Mouse (Mus musculus): ENCODE measurements around the gene Slamf9.
A peak's percentile ranks its signal among the peaks of the same experiment; 100 is the strongest.

Slamf9 gene

DNA sequence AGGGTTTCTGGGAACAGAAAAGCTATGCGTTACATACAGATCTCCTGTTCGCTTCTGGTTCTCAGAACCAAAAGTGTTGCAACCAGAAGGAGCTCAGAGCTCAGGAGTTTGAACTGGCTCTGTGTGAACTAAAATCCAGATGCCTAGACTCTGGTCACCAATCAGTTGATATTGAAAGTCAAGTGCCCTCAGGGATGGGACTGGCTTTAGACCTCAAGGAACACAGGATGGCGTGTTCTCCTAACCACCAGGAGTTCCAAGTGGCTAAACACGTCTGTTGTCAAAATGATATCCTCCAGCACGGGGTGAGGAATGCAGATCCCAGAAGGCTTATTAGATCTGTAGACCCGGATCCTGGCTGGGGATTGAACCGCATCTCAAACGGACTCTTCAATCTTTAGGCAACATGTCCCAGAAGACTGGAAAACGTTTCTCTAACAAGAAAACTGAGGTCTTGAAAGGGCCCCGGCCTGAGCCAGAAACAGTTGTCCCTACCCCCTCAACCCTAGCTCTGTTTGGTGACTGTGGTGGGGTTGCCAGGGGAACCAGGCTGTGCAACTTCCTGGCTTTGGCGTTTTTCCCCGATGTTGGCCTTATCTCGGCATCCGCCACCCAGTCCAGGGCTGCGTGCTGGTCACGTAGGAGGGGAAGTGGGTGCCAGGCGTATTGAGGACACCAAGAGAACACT, 38.5 kb downstream of the Slamf9 start:
- ATAC-seq (ENCODE audit: low TSS enrichment): peak; percentile 20; the same call in 1 of the 2 replicates

GRCm38 (mm10) chr1:172514213-172514529, 39.0 kb downstream of the Slamf9 start:
- no peak for ATAC-seq (ENCODE audit: low TSS enrichment)

DNA sequence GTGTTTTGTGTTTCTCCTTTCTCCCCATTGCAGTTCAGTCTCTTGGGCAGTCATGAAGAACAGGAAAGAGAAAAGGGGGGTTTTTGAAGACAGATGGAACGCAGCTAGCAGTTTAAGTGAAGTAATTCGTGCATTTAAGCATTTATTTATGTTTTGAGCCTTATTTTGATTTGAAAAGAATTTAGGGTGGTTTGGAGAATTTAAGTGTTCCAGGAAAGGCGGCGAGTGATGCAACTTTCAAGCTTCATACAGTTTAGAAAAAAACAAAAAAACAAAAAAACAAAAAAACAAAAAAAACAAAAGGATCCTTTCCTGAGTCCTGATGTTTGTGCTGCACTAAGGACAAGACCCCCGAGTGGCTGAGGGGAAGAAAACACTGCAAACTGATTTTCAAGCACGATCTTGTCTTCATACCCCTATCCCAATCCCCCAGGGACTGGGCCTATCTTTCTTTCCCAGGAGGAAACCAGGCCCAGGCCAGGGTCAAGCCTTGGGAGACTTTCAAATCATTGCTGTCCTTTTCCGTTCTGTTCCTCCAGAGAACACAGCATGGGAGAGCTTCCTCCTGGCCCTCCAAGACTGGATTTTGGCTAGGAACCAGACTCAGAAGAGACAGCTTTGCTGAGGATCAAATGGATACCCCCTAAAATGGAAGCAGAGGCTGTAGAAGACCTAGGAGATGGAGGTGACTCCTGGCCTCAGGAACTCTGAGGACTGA, 39.6 kb downstream of the Slamf9 start:
- ATAC-seq (ENCODE audit: low TSS enrichment): no peak

GRCm38 (mm10) chr1:172515396-172515795, 40.2 kb downstream of the Slamf9 start:
- ATAC-seq (ENCODE audit: low TSS enrichment): no peak

DNA sequence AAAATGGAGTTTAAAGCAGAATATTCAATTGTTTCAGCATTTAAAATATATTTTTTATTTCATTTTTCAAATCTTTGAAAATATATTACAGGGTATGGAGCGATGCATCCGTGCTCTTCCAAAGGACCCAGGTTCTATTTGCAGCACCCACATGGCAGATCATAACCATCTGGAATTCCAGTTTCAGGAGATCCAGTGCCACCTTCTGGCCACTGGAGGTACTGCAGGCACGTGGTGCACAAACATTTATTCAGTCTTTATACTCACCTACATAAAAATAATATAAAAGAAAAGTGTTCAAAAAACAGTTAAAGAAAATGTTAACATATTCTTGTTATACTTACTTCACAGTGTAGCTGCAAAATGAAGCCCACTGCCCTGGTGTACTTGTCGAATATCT, 42.9 kb downstream of the Slamf9 start:
- ATAC-seq (ENCODE audit: low TSS enrichment): no peak

DNA sequence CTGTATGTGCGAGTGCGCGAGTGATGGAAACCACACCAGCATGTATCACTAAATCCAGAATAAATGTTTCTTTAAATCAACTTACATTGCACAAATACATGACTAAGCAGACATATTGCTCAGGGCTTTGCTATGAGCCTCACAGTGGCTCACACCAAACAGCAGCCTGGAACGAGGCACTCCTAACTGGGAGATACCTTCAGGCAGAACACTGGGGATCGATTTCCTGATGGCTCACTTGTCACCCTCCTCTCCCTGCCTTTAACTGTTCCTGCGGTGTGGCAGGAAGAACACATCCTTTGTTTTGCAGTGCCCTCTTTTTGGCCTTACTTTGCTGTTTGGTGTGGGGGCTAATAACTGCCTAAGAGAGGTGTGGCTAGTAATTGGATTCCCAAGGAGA, 44.5 kb downstream of the Slamf9 start:
- no peak for ATAC-seq (ENCODE audit: low TSS enrichment)

- peak; percentile 95 for ATAC-seq (ENCODE audit: low TSS enrichment)
Observed at GRCm38 (mm10) chr1:172520576-172521440, 45.6 kb downstream of the Slamf9 start, which contains the start of gene Cfap45. Cfap45 (plus strand) TSS chr1:172520801.

GRCm38 (mm10) chr1:172522524-172522923, 47.4 kb downstream of the Slamf9 start:
- ATAC-seq (ENCODE audit: low TSS enrichment): no peak

- no peak for ATAC-seq (ENCODE audit: low TSS enrichment)
Observed at GRCm38 (mm10) chr1:172523699-172524101, 48.5 kb downstream of the Slamf9 start.

DNA sequence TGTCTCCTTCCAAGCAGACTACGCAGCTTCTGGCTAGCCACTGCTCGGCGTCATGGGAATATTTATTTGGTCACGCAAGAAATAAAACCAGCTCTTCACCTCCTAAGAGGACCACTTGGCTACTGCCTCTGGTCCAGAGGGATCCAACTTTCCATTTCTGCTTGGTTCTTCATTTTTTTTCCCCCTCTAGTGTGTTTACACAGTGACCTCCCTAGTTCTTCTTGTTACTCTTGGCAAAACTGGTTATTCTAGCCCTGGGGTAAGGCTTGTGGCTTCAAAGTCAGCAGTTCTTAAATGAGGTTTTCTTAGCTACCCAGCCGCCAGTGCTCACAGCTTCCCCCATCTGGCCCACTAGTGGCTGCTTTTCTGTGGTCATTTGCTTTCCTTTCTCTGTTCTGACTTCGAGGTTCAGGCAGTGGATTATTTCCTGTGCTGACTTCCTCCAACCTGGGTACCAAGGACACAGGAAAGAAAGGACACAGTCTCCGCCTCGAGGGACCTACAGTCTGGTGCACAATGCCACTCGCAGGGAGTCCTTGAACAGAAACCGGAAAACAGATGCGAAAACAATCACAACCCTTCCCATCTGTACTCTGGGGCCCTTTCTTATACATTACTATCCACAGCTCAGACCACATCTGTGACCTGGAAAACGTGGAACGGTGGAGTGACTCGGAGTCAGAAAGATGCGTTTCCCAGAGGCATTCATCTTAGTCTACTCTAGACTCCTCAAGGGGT, 50.0 kb downstream of the Slamf9 start:
- ATAC-seq (ENCODE audit: low TSS enrichment): no peak

DNA sequence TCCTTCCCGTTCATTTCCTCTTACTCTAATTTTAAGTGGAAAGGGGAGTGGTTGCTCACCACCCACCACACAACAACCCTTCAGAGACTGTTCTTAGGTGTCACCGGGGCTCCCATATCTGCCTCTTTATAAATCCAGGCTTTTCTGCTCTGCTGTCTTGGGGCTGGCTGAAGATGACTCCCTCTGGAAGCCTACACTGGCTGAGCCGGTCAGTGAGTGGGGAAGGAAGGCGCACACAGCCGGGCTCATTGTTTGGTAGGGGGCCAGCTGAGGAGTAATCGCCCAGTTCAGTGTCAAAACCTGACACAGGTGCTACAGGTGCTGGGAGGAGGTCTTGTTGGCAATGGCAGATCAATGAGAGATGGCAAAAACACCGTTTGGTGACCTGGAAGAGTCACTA, 50.8 kb downstream of the Slamf9 start:
- ATAC-seq (ENCODE audit: low TSS enrichment): no peak

GRCm38 (mm10) chr1:172526380-172527081, 51.4 kb downstream of the Slamf9 start:
- ATAC-seq (ENCODE audit: low TSS enrichment): no peak

DNA sequence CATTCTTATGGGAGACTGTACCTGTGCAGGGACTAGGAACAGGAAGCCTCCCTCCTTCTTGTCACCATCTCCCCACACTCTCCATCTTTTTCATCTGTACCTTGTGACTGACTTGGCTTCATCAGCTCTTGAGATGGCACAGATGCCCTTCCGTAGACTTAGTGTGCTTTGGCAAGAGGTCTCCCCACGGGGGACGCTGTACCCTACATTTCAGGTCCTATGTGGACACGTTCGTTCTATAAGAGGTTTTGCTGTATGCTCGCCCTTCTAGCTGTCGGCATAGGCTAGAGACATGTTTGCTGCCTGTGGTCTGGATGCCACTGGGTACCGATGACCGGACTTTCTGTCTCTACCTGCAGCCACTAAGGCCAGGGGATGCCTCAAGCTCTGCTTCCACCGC, 52.3 kb downstream of the Slamf9 start:
- no peak for ATAC-seq (ENCODE audit: low TSS enrichment)

Measured in frontal cortex, adult (tissue).